Mouse (Mus musculus) frontal cortex, postnatal 14 days (tissue): ENCODE data around the gene Ppox.
"Not testable (repeated sequence)": the region's sequence is repeated elsewhere in the genome, so short reads cannot be mapped to it uniquely, and the experiment has no call there.

Experiments
- DNase-seq, 2 experiments: peaks; one replicate each; pipeline ENCODE4 v3.0.0; 2022; ENCODE audit warnings: low spot score in 2 of 2

Ppox gene

DNA sequence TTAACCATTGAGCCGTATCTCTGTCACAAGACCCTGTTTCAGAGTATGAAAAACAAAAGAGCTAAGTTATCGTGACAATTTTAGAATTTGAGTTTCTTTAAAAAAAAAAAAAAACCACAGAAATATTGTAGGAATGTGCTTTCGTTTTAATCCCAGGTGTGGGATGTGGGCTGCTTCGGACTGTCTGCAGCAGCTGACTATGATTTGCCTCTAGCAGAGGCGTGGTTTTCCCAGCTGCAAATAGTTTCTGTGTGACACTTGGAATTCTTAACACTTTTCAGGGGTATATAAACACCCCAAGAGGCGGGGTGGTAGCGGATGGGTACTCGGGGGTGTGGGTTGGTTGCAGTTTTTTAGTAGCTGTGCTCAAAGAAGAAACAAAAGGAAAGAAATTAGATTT is 35.6 kb downstream of the Ppox start:
- DNase-seq: no peak

DNA sequence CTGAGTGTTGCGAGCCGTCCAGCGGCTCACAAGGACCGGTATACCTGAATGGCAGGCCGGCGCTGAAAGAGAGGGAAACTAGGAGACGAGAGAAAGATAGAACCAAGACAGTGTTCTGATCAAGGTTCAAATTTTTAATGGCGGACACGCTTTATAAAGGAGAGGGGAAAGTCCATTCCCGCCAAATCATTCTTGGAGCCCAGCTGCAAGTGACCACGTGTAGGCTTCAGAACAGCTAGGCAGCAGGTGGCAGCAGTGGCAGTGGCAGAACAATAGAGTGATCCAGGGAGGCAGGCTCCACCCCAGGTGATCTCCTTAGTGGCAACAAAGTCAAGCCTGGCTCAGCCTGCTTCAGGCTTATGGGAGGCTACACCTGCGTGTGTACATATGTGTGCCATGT is 39.0 kb downstream of the Ppox start:
- DNase-seq: not testable (repeated sequence)

DNA sequence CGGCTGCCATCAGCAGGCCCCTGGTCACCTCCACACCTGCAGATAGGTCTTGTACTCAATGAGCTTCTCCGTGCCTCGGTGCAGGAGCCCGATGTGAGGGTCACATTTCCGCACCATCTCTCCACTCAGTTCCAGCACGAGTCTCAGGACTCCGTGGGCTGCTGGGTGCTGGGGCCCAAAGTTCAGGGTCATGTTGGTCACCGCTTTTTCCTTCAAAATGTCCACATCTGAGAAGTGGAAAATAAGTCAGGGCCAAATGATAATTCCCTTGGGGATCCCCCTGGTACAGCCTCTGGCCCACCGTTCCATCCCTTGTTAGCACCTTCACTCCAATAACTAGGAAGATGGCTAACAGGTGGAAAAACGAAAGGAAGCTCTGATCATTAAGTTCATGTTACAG is 40.1 kb downstream of the Ppox start:
- no peak for DNase-seq

DNA sequence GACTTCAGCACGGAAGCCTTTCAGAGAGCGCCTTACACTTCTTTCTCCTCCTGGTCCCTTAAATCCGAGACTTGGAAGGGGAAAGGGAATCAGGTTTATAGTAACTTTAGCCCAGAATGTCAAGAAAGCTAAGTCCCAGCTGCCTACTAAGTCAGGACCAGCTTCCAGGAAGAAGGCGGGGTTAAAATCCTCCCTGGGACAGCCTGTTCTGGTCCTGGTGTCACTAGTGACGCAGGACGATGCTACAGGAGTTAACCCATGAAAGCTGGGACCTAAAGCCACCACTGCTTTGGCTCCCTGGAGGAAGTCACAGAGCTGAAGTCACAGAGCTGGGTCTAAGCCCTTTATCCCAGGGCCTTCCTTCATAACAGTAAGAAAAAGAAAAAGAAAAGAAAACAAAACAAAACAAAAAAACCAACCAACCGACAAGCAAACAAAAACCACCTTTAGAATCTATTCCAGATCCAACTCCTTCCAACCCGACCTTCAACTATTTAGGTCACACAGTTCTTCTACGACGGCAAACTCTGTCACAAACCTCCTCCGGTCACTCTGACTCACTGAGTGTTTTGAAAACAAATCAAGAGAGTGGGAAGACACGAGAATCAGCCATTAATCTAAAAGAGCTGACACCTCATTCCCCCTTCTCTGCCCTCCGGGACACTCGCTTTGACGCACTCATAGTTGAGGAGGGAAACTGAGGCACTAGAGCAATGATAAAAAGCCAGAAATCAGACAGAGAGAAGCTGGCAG is 40.8 kb downstream of the Ppox start:
- DNase-seq: no peak

DNA sequence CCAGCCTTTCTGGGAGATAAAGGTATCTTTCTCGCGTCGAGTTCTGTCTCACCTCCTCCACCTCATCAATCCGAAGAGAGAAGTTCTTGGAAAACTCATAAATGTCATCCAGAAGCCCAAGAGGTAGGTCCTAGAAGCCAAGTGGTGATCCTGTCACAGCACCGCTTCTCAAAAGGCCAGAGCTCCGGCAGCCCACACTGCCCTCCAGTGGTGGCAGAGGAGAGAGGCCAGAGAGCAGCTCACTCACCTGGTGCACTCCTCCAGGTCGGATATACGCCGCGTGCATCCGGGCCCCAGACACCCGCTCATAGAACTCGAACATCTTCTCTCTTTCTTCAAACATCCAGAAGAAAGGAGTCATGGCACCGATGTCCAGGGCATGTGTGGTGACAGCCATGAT is 42.5 kb downstream of the Ppox start:
- no peak for DNase-seq

DNA sequence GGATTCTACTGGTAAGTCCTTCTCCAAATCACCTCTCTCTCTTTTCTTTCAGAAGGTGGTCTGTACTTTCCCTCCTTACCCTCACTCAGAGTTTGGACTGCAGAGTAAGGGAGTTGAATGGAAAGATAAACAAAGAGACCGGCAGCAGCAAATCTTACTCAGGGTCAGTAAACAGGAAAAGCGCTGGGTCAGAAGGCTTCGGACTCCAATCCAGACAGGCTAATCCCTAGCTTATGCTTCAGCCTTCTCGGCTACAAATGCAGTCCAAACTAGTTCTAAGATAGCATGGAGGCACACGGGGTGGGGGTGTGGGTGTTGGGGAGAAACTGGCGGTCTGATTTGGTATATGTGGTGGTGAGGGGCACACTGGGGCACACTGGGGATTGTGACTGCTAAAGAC is 43.5 kb downstream of the Ppox start:
- DNase-seq: no peak

DNA sequence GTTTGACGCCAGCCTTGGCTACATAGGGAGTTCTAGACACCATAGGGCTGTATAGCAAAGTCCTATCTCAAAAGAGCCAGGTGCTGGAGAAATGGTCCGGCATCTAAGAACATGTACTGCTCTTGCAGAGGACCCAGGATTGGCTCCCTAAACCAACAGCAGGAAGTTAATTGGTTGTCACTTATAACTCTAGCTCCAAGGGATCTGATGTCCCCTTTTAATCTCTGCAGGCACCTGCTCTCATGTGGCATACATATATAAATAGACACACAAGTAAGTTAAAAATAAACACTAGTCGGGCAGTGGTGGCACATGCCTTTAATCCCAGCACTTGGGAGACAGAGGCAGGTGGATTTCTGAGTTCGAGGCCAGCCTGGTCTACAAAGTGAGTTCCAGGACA is 45.2 kb downstream of the Ppox start:
- DNase-seq: no peak

DNA sequence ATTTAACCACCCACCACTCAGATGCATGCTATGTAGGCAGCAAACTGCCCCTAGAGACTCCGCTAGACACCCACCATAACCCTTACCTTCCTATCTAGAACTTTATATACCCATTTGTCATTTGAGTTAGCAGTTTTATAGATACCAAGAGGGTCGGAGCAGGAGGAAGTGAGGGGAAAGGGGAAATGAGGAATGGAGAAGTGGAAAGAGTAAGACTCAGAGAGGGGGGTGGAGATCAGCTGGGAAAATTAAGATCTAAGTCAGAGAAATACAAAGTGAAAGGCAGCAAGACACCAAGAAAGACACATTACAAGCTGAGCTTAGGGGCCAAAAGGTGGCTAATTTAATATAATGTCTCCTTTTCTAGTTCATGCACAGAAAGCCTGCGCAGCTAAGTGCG is 46.4 kb downstream of the Ppox start:
- DNase-seq: no peak

DNA sequence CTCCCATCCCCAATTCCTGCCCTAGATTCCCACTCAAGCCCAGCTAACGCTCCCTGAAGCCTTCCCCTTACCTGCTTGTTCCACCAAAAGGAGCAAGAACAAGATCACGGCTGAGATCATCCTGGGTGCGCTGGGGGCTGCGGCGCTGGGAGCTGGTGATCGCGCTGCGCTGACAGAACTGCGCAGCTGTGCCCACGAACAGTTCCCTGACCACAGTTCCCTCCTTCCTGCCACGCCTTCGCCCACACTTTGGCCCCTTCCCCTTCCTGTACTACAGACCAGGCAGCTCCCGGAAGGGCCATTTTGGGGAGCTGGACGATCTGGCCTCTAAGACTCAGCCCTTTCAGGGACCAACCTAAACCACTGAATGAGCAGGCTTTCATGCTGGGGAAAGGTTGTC is 46.9 kb downstream of the Ppox start, which contains the start of gene Fcer1g:
Gene Fcer1g (minus strand): TSS at position 240 of the 400 bp plus-strand sequence.
- DNase-seq: no peak

DNA sequence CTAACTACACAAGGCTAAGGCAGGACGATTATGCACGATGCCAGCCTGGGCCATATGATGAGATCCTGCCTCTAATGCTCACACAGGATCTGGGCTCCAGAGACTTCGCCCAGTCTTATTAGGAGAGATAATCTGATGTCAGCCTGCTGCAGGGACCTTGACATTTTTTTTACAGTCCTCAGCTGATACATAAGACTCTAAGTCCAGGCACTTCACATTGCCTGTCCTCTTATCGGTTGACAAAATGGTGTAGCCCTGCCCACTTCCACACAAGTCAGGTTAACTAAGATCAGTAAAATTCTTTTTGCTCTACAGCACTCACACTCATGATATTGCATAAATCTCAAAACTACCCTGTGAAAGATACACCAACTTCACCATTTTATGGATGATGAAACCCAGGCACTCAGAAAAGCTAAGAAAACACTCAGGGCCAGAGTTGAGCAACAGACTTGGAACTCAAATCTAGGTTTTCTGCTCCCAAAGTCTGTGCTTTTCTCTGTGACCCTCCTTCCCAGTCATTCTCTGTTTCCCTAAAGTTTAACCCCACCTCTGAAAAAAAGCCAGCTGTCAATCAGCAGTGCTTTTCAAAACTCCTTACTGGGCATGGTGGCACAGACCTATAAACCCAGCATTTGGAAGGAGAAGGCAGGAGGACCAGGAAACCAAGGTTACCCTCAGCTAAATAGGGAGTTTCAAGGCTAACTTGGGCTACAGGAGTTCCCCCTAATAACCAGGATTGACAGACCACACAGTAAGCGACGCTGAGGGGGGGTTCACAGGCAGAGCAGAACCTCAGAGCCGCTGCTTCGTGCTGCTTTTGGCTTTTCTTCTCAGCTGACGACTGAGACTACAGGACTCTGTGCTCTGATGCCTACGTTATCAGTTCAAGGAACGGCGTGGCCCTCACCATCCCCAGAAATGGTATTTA is 47.9 kb downstream of the Ppox start:
- DNase-seq: no peak

DNA sequence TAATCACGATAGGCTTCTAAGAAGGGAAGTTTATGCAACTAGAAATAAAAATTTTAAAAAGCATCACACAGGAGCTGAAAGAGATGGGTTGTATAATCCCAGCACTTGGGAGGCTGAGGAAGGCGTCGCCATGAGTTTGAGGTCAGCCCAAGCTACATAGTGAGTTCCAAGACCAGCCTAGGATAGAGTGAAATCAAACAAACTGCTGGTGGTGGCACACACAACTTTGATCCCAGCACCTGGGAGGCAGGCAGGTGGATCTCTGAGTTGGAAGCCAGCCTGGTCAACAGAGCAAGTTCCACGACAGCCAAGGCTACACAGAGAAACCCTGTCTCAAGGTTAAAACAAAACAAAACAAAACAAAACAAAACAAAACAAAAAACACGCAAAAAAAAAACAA is 48.6 kb downstream of the Ppox start:
- DNase-seq: no peak

DNA sequence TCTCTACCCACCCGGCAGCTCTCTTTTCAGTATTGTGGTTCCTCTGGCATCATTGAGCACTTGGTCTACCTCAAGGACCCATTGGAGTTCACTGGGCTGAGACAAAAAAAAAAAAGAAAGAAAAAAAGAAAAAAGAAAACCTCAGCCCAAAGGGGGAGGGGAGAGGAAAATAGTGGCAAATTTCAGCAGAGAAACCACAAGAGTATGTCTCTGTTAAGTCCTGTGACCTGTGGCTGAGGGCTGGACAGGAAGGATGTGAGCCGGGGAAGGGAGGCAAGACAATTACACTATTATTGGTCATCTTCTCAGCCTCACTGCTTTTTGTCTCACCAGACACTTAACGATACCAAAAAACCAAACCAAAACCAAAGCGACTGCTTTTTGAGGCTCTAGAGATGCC is 49.1 kb downstream of the Ppox start:
- no peak for DNase-seq

DNA sequence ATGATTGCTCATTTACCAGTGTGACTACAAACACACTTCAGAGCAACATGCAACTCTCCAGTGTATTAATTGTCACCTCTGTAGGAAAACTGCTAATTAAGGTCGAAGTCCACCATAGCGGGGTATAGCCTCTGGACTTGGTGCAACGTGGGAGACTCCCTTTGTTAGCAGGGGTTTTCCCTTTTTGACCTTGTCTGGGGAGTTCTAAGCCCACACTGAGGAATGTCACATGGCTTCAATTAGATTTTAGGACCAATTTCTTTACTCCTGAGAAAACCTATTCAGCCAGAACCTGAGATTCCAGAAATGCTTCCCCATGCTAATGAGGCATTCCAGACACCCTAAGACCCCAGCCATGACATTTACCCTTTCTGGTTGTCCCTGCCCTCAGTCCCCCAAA is 50.8 kb downstream of the Ppox start:
- DNase-seq: no peak

DNA sequence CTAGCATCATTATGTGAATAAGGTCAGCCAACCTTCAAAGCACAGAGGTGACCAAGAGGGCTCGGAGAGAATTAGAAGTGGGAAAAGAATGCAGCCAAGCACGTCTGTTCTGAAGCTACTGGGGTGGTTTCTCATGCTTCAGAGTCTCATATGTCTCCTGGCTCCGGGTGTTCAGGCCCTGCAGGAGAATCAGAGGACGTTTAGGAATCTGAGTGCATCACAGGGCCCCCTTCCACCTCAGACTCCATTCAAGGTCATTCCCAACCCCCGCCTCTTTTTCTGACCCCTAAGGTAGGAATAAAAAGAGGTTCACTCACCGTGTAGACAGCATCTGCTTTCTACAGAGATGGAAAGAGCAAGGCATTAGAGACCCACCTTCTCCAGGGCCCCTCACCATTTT is 51.2 kb downstream of the Ppox start:
- no peak for DNase-seq

DNA sequence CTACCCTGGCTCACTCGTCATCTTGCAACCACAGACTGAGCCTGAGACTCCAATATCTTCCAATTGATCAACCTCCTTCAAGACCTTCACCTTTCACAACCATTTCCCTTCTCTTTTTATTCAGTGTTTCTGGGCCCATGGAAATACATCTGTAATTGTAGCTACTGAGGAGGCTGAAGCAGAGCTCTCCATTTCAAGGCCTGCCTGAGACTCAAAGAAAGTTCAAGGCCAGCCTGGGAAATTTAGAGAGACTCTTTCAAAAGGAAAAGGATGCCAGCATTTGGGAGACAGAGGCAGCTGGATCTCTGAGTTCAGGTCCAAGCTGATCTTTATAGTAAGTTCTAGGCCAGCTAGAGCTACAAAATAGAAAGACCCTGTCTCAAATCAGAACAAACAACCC is 53.1 kb downstream of the Ppox start:
- DNase-seq: no peak

DNA sequence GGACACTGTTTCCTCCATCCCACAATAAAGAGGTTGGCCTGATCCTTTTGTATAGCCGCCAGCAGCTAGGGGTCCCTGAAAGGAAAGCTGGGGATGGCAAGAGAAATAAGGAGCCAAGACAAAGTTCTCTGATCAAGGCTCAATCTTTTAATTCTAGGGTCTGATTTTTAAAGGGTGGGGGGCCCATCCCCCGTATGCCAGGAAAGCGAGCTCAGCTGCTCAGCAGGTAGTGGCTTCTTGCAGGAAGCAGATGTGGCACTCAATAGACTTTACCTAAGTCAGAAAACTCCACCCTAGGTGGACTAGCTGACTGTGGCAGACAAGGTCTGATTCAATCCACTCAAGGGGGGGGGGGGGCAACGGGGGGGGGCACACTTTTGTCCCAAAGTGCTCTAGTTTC is 54.2 kb downstream of the Ppox start:
- no peak for DNase-seq
